Mouse (Mus musculus): ENCODE data around the gene Ngf. TPM values are rescaled to one million over a fixed set of nuclear protein-coding genes. Genes with fewer than 3 reads are reported as not detected.

Ngf gene
- polyA plus RNA-seq, 2 experiments: 0.25 to 0.52 TPM

DNA sequence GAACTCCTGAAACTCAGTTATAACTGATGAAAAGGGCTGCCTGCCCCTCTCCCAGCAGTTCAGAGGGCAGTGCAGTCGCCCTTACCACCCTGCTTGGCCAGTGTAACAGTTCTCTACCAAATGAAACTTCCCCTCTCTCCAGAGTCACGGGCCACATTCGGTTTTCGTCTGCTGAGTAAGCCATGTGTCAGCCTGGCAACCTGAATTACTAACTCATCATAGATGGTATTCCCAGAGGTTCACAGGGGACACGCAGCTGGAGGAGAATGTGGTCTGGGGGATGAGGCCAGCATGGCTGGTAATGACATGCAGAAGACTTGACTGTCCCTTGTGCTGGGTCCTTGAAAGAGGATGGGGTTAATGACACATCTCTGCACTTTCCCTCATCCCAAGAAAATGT lies 1.5 kb downstream of the Ngf start:
- H3K36me3 ChIP-seq (replicated peaks; ENCODE audit: control insufficient read depth, insufficient read depth, low read depth): no peaks in the 10 kb centered on the region
- no peak overlapping the region for H3K27ac ChIP-seq
- no peaks in the 10 kb centered on the region for H3K4me1 ChIP-seq (replicated peaks; ENCODE audit: control insufficient read depth in 2 of 2, insufficient read depth in 2 of 2, low read length in 1 of 2)
- 38% methylated on average over 5 of the region's 5 CpGs for WGBS (ENCODE audit: insufficient replicate concordance)
- DNase-seq (ENCODE audit: low read depth in 3 of 3, low spot score in 3 of 3) (no peak), ATAC-seq (ENCODE audit: insufficient read depth) (no peak)
- no peak overlapping the region for H3K9ac ChIP-seq (replicated peaks)
- TF ChIP-seq CTCF (IDR thresholded peaks at IDR 0.05; ENCODE audit: low read depth) (no peak), EP300 (IDR thresholded peaks at IDR 0.05; ENCODE audit: low read depth) (no peak)
- no peak overlapping the region for H3K4me3 ChIP-seq (ENCODE audit: insufficient read depth in 1 of 2, low read depth in 2 of 2, low read length in 2 of 2)
- peaks cover 8% of the 10 kb centered on the region for H3K27me3 ChIP-seq (ENCODE audit: control insufficient read depth, insufficient read depth, low read length)
- no peaks in the 10 kb centered on the region for H3K9me3 ChIP-seq (ENCODE audit: control insufficient read depth, low read length)
- H3K4me2 ChIP-seq (ENCODE audit: low read depth): no peak overlapping the region

DNA sequence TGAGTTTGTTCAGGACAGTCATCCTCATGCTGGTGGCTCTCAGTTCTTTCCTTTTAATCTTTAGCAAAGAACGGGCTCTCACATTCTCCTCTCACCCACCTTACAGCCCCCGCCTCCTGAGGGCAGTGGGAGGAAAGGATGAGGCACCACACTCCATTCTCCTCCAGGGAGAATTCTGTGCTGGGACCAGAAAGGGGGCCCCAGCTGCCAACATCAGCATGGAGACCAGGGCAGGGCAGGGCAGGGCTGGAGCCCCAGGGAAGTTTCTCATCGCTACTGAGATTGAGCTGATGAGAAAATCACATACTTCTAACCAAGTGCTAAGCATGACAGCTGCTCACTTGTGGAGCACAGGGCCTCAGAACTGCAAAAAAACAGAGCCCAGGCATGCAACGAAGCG lies 2.1 kb downstream of the Ngf start:
- Histone ChIP-seq H3K4me1 (replicated peaks; ENCODE audit: control insufficient read depth in 2 of 2, insufficient read depth in 2 of 2, low read length in 1 of 2) (no peaks in the 10 kb centered on the region), H3K9ac (replicated peaks) (no peak overlapping the region), H3K9me3 (ENCODE audit: control insufficient read depth, low read length) (no peaks in the 10 kb centered on the region), H3K27ac (no peak overlapping the region), H3K4me3 (ENCODE audit: insufficient read depth in 1 of 2, low read depth in 2 of 2, low read length in 2 of 2) (no peak overlapping the region), H3K27me3 (ENCODE audit: control insufficient read depth, insufficient read depth, low read length) (peaks cover 8% of the 10 kb centered on the region), H3K36me3 (replicated peaks; ENCODE audit: control insufficient read depth, insufficient read depth, low read depth) (no peaks in the 10 kb centered on the region), H3K4me2 (ENCODE audit: low read depth) (no peak overlapping the region)
- DNase-seq (ENCODE audit: low read depth in 3 of 3, low spot score in 3 of 3) (no peak), ATAC-seq (ENCODE audit: insufficient read depth) (no peak)
- TF ChIP-seq EP300 (IDR thresholded peaks at IDR 0.05; ENCODE audit: low read depth) (no peak), CTCF (IDR thresholded peaks at IDR 0.05; ENCODE audit: low read depth) (no peak)
- 35% methylated on average over 5 of the region's 5 CpGs for WGBS (ENCODE audit: insufficient replicate concordance)

DNA sequence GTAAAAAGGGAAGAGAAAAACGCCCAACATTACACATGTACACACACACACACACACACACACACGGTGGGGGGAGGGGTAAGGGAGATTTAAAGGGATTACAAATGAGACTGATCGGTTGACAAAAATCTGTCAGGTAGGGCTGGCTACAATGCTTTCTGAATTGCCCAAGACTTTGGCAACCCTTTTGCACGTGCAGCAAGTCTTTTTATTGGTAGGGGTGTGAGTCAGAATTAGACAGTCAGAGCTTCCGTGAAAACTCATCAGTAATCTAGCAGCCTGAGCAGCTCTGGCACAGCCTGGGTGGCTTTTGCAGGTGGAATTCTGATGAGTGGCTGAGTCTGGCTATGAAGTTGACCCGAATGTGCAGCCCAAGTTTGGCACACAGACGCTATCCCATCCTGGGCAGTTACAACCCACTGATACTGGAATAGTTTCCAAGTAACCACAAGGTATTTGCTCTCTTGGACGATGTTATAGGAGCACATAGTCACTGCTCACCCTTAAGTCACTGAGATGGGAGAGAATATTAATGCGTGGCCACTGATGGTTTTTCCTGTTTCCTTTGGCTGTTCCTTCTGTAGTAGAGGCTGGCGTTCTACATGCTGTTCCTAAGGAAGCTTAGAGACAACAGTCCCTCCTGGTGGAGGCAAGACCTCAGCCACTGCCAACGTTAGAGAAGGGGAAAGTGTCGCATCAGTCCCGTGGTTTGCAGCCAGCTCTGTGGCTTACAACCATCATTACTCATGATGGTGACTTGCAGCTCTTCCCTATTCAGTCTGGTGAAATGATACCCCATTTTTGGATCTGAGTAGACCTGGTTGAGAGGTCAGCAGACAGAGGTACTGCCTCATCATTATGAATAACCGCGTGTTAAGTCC lies 4.8 kb downstream of the Ngf start:
- 44% methylated on average over 15 of the region's 15 CpGs for WGBS (ENCODE audit: insufficient replicate concordance)
- Histone ChIP-seq H3K4me1 (replicated peaks; ENCODE audit: control insufficient read depth in 2 of 2, insufficient read depth in 2 of 2, low read length in 1 of 2) (no peaks in the 10 kb centered on the region), H3K36me3 (replicated peaks; ENCODE audit: control insufficient read depth, insufficient read depth, low read depth) (no peaks in the 10 kb centered on the region), H3K4me2 (ENCODE audit: low read depth) (no peak overlapping the region), H3K9ac (replicated peaks) (no peak overlapping the region), H3K4me3 (ENCODE audit: insufficient read depth in 1 of 2, low read depth in 2 of 2, low read length in 2 of 2) (no peak overlapping the region), H3K27ac (no peak overlapping the region), H3K9me3 (ENCODE audit: control insufficient read depth, low read length) (no peaks in the 10 kb centered on the region), H3K27me3 (ENCODE audit: control insufficient read depth, insufficient read depth, low read length) (peaks cover 8% of the 10 kb centered on the region)
- no peak for DNase-seq (ENCODE audit: low read depth in 3 of 3, low spot score in 3 of 3)
- TF ChIP-seq CTCF (IDR thresholded peaks at IDR 0.05; ENCODE audit: low read depth) (no peak), EP300 (IDR thresholded peaks at IDR 0.05; ENCODE audit: low read depth) (no peak)
- ATAC-seq (ENCODE audit: insufficient read depth): no peak

DNA sequence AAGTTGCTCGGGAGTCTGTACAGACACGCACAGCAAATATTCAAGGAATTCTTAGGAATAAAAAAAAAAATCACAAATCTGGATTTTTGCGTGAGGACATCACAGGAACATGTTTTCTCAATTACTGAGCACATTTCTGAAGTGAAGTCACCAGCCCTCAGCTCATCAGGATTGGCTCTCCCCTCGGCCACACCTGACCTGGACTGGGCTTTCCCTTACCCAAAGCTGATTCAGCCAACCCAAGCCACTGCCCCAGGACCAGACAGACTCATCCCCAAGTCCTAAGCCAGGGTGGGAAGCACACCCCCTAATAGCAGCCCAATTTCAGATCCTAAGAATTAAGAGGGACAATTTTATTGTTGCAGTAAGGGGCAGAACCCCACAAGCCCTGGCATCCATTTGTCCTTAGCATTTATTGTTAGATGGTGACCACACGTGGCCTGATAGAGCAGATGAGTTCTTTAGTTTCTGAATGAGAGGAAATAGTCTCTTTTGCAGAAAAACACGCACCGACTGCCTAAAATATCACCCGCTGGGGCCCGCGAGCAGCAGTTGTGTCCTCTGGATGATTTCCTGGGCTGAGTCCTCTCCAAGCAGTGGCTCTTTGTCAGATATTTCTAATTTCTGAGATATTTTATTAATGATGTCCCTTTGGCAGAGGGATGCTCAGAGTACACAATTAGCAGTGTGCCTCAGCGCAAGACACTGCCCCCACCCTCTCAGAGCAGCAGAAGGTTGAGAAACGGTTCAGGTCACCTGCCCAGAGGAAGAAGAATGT lies 8.4 kb downstream of the Ngf start:
- no peaks in the 10 kb centered on the region for H3K9me3 ChIP-seq (ENCODE audit: control insufficient read depth, low read length)
- 63% methylated on average over 12 of the region's 12 CpGs for WGBS (ENCODE audit: insufficient replicate concordance)
- H3K4me1 ChIP-seq (replicated peaks; ENCODE audit: control insufficient read depth in 2 of 2, insufficient read depth in 2 of 2, low read length in 1 of 2): no peaks in the 10 kb centered on the region
- DNase-seq (ENCODE audit: low read depth in 3 of 3, low spot score in 3 of 3): no peak
- no peak for ATAC-seq (ENCODE audit: insufficient read depth)
- no peak overlapping the region for H3K9ac ChIP-seq (replicated peaks)
- H3K4me2 ChIP-seq (ENCODE audit: low read depth): no peak overlapping the region
- TF ChIP-seq CTCF (IDR thresholded peaks at IDR 0.05; ENCODE audit: low read depth): no peak
- no peaks in the 10 kb centered on the region for H3K27me3 ChIP-seq (ENCODE audit: control insufficient read depth, insufficient read depth, low read length)
- H3K27ac ChIP-seq: no peak overlapping the region
- no peak overlapping the region for H3K4me3 ChIP-seq (ENCODE audit: insufficient read depth in 1 of 2, low read depth in 2 of 2, low read length in 2 of 2)
- H3K36me3 ChIP-seq (replicated peaks; ENCODE audit: control insufficient read depth, insufficient read depth, low read depth): no peaks in the 10 kb centered on the region
